Mouse (Mus musculus) limb, embryonic 14.5 days (tissue): ENCODE measurements at regions not wholly inside any gene's neighbourhood (a gene's known extent, or its start where the extent isn't known, plus 50 kb on each side); places are given as distances from the start of the nearest gene placed in this dataset.

ENCODE experiments used
- ATAC-seq: fragments of 200-750 bp; cut with Nextera tagmentation; 2 replicates; pipeline ENCODE4 v1.8.0; 2017; ENCODE audit warnings: low read depth, moderate number of reproducible peaks, moderate TSS enrichment; ENCODE audit not compliant: low FRiP score
- DNase-seq: peaks from one replicate; pipeline ENCODE4 v3.0.0-alpha.2; 2015; ENCODE audit warnings: low spot score
- H3K27ac ChIP-seq: fragments of 300-500 bp; sonication (generic); replicated peaks from 2 replicates; pipeline ENCODE4 v1.5.1; 2014; ENCODE audit warnings: low read depth, mild to moderate bottlenecking, low read length, moderate library complexity, mixed read lengths
- H3K27me3 ChIP-seq: fragments of 300-500 bp; sonication (generic); 2 replicates; pipeline ENCODE4 v1.6.1; 2014; ENCODE audit warnings: low read length, mixed read lengths; ENCODE audit not compliant: control insufficient read depth, insufficient read depth
- H3K36me3 ChIP-seq: fragments of 300-500 bp; sonication (generic); 2 replicates; pipeline ENCODE4 v1.6.1; 2014; ENCODE audit warnings: mild to moderate bottlenecking, low read length, moderate library complexity, mixed read lengths; ENCODE audit not compliant: control insufficient read depth, insufficient read depth
- H3K4me1 ChIP-seq: fragments of 300-500 bp; sonication (generic); 2 replicates; pipeline ENCODE4 v1.6.1; 2014; ENCODE audit warnings: antibody characterized with exemption, low read length, mixed read lengths; ENCODE audit not compliant: control insufficient read depth, insufficient read depth
- H3K4me2 ChIP-seq: fragments of 300-500 bp; sonication (generic); replicated peaks from 2 replicates; pipeline ENCODE4 v1.6.1; 2014; ENCODE audit warnings: low read depth, mild to moderate bottlenecking, low read length, moderate library complexity; ENCODE audit not compliant: severe bottlenecking
- H3K4me3 ChIP-seq: fragments of 300-500 bp; sonication (generic); replicated peaks from 2 replicates; pipeline ENCODE4 v1.5.1; 2014; ENCODE audit warnings: low read length
- H3K9ac ChIP-seq: fragments of 300-500 bp; sonication (generic); 2 replicates; pipeline ENCODE4 v1.6.1; 2014; ENCODE audit warnings: mild to moderate bottlenecking, low read depth, low read length, moderate library complexity; ENCODE audit not compliant: severe bottlenecking
- H3K9me3 ChIP-seq: fragments of 300-500 bp; sonication (generic); 2 replicates; pipeline ENCODE4 v1.6.1; 2016; ENCODE audit warnings: low read length; ENCODE audit not compliant: control insufficient read depth
- POLR2A ChIP-seq: fragments of 200-500 bp; IDR thresholded peaks from 2 replicates; pipeline ENCODE4 v1.8.0; 2012; ENCODE audit warnings: inconsistent platforms, mild to moderate bottlenecking, moderate library complexity, borderline replicate concordance; ENCODE audit not compliant: insufficient read depth, insufficient read length; ENCODE audit errors: extremely low read depth
- WGBS: fragments of 180-500 bp; shearing (Covaris S2); extraction: QIAGEN DNeasy Blood & Tissue Kit; methylation state at CpG from one replicate; pipeline ENCODE4 v1.1.7; 2014; 5-methylcytosine and 5-hydroxymethylcytosine counted together

GRCm38 (mm10) chr1:42773851-42774464, 77.1 kb upstream of the Mrps9 start:
- no peak overlapping the region for H3K4me2 ChIP-seq
- 0 out of 2 replicates have a peak, but pooled peaks cover 4% of the 10 kb centered on the region for H3K4me1 ChIP-seq
- no peaks in the 10 kb centered on the region for H3K9me3 ChIP-seq
- no peak overlapping the region for H3K4me3 ChIP-seq
- no peak overlapping the region for H3K27ac ChIP-seq
- TF ChIP-seq POLR2A: no peak
- no peak for DNase-seq
- 61% methylated on average over 20 of the region's 20 CpGs for WGBS
- H3K9ac ChIP-seq: no peak overlapping the region
- no peaks in the 10 kb centered on the region for H3K27me3 ChIP-seq
- H3K36me3 ChIP-seq: no peaks in the 10 kb centered on the region
- ATAC-seq: no peak

DNA sequence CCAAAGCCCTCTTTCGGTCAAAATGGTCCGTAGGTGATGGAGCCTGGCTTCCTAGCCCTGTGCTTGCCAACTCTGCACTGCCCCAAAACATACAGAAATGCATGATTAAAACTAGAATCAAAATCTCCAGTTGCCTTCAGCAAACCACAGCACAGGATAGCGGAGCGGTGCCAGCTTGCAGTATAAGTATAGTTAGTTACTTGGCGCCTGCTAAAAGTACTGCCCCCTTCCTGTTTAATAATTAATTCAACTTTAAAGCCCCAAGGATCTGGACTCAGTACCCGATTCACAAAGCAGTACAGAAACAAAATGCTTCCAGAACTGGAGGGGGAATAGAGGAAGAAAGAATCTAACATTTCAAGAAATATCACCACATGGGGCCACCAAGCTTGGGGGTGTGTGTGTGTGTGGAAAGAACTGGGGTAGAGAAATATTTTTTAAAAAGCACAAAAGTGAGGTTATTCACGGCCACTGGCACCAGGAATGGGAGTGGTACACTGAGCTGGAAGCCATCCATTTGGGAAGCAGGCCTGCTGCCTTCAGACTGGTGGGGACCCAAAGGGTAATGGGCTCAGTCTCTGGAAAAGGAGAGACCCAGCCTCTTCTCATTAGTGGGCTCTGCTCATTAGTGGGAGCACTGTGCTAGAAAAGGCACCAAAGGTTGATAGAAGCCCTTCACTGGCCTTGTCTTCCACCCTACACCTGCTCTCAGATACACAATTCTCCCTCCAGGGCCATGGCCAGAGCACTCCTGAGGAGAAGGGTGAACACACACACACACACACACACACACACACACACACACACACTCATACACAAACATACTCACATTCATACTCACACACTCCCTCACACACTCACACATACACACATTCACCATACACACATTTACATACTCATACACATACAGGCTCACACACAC, 75.8 kb upstream of the Mrps9 start:
- no peaks in the 10 kb centered on the region for H3K9me3 ChIP-seq
- no peak for TF ChIP-seq POLR2A
- no peaks in the 10 kb centered on the region for H3K36me3 ChIP-seq
- WGBS: 63% methylated on average over 7 of the region's 7 CpGs
- no peak overlapping the region for H3K27ac ChIP-seq
- H3K4me3 ChIP-seq: no peak overlapping the region
- 0 out of 2 replicates have a peak, but pooled peaks cover 4% of the 10 kb centered on the region for H3K4me1 ChIP-seq
- DNase-seq (no peak), ATAC-seq (no peak)
- no peak overlapping the region for H3K9ac ChIP-seq
- H3K27me3 ChIP-seq: no peaks in the 10 kb centered on the region
- H3K4me2 ChIP-seq: no peak overlapping the region

DNA sequence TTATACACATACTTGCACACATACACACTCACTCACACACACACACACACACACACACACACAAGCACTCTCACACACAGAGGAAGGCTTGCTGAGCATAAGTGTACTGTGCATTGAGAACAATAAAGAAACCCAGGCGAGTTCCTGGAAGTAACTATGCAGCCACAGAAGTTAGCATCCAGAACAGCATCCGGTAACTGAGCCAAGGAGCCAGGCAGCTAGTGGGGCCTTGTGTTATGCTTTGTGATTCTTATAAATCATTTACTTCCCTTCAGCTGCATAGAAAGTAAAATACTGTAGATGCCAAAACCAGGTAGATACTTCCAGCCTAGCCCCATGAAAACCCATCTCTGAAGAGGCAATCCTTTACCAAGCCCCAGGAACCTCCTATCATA, 75.1 kb upstream of the Mrps9 start:
- Histone ChIP-seq H3K27ac (no peak overlapping the region), H3K9me3 (no peaks in the 10 kb centered on the region), H3K4me2 (no peak overlapping the region), H3K9ac (no peak overlapping the region), H3K36me3 (no peaks in the 10 kb centered on the region), H3K27me3 (no peaks in the 10 kb centered on the region), H3K4me3 (no peak overlapping the region), H3K4me1 (0 out of 2 replicates have a peak, but pooled peaks cover 4% of the 10 kb centered on the region)
- WGBS: 81% methylated on average over 2 of the region's 2 CpGs
- no peak for TF ChIP-seq POLR2A
- ATAC-seq (no peak), DNase-seq (no peak)

- Histone ChIP-seq H3K4me1 (no peaks in the 10 kb centered on the region), H3K9ac (no peak overlapping the region), H3K4me2 (no peak overlapping the region), H3K36me3 (no peaks in the 10 kb centered on the region), H3K9me3 (no peaks in the 10 kb centered on the region), H3K27ac (no peak overlapping the region), H3K27me3 (no peaks in the 10 kb centered on the region), H3K4me3 (no peak overlapping the region)
- whole genome bisulfite sequencing: 72% methylated on average over 1 of the region's 1 CpGs
- no peak for TF ChIP-seq POLR2A
- no peak for ATAC-seq
- no peak for DNase-seq
Observed at GRCm38 (mm10) chr1:42777416-42777815, 73.6 kb upstream of the Mrps9 start.

DNA sequence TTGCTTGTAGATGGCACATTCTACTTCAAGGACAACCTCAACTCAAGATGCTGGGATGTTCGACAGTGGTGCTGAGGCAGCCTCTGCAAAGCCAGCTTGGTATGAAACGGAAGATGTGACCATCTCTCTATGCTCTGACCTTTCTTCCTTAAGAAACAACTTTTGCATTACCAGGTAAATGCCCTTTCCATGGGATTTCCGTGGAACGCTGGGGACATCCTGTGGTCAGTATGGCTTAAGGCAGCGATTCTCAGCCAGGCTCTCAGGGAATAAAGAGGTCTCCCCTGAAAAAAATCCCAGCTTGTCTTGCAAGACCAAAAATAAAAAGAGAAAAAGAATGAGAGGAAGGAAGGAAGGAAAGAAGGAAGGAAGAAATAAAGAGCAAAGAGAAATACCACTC, 71.3 kb upstream of the Mrps9 start:
- 40% methylated on average over 5 of the region's 5 CpGs for WGBS
- no peak for ATAC-seq
- DNase-seq: peak; percentile 15

More for the DNA sequence above, 71.3 kb upstream of the Mrps9 start:
- Histone ChIP-seq H3K4me1 (no peaks in the 10 kb centered on the region), H3K36me3 (no peaks in the 10 kb centered on the region), H3K9me3 (no peaks in the 10 kb centered on the region), H3K4me2 (no peak overlapping the region), H3K9ac (no peak overlapping the region), H3K4me3 (no peak overlapping the region), H3K27ac (no peak overlapping the region), H3K27me3 (no peaks in the 10 kb centered on the region)
- no peak for TF ChIP-seq POLR2A
